Mouse (Mus musculus) liver, embryonic 14.5 days (tissue): ENCODE measurements around the gene Prkcb.

ENCODE experiments used
- CTCF ChIP-seq: IDR thresholded peaks from 2 replicates; pipeline ENCODE4 v1.5.1; 2016; ENCODE audit warnings: antibody characterized with exemption, low read depth, control low read depth
- EP300 ChIP-seq: IDR thresholded peaks from 2 replicates; pipeline ENCODE4 v1.6.1; 2016; ENCODE audit warnings: antibody characterized with exemption, low read depth

- TF ChIP-seq CTCF (no peak), EP300 (no peak)
Measured at GRCm38 (mm10) chr7:122333686-122334085, 45.1 kb downstream of the Prkcb start.
